Mouse (Mus musculus) heart, embryonic 12.5 days (tissue): ENCODE data around the gene Limch1. TPM values are rescaled to one million over a fixed set of nuclear protein-coding genes. Genes with fewer than 3 reads are reported as not detected.

ENCODE experiments used
- ATAC-seq: fragments of 200-750 bp; cut with Nextera tagmentation; 2 replicates; pipeline ENCODE4 v1.8.0; 2017; ENCODE audit warnings: moderate TSS enrichment, moderate library complexity; ENCODE audit not compliant: insufficient number of reproducible peaks, low FRiP score
- H3K27ac ChIP-seq: fragments of 300-500 bp; sonication (generic); 2 replicates; pipeline ENCODE4 v1.5.1; 2016; ENCODE audit warnings: mild to moderate bottlenecking, moderate library complexity; ENCODE audit not compliant: poor library complexity, severe bottlenecking
- H3K27me3 ChIP-seq: fragments of 300-500 bp; sonication (generic); replicated peaks from 2 replicates; pipeline ENCODE4 v1.6.1; 2016; ENCODE audit warnings: mild to moderate bottlenecking, moderate library complexity
- H3K36me3 ChIP-seq: fragments of 300-500 bp; sonication (generic); 2 replicates; pipeline ENCODE4 v1.6.1; 2016; ENCODE audit warnings: mild to moderate bottlenecking, moderate library complexity
- H3K4me1 ChIP-seq: fragments of 300-500 bp; sonication (generic); replicated peaks from 2 replicates; pipeline ENCODE4 v1.6.1; 2016; ENCODE audit warnings: mild to moderate bottlenecking
- H3K4me2 ChIP-seq: fragments of 300-500 bp; sonication (generic); 2 replicates; pipeline ENCODE4 v1.6.1; 2016; ENCODE audit warnings: mild to moderate bottlenecking, moderate library complexity
- H3K4me3 ChIP-seq: fragments of 300-500 bp; sonication (generic); 2 replicates; pipeline ENCODE4 v1.5.1; 2016; ENCODE audit warnings: mild to moderate bottlenecking
- H3K9ac ChIP-seq: fragments of 300-500 bp; sonication (generic); 2 replicates; pipeline ENCODE4 v1.6.1; 2016; ENCODE audit warnings: mild to moderate bottlenecking, moderate library complexity
- H3K9me3 ChIP-seq: fragments of 300-500 bp; sonication (generic); replicated peaks from 2 replicates; pipeline ENCODE4 v1.6.1; 2016; ENCODE audit warnings: mild to moderate bottlenecking, moderate library complexity
- WGBS: fragments of 180-500 bp; shearing (Covaris S2); methylation state at CpG from one replicate; pipeline ENCODE4 v1.1.7; 2016; 5-methylcytosine and 5-hydroxymethylcytosine counted together
- polyA plus RNA-seq: library from polyadenylated mRNA; unstranded; fragments of >200 nt; fragmentation: Nextera tagmentation; extraction: Ambion mirVana; gene quantifications from 2 replicates; pipeline ENCODE4 v1.2.1, GENCODE M21; 2016

Limch1 gene
- polyA plus RNA-seq, 1 experiment from 2014 or later = 25.0 TPM

DNA sequence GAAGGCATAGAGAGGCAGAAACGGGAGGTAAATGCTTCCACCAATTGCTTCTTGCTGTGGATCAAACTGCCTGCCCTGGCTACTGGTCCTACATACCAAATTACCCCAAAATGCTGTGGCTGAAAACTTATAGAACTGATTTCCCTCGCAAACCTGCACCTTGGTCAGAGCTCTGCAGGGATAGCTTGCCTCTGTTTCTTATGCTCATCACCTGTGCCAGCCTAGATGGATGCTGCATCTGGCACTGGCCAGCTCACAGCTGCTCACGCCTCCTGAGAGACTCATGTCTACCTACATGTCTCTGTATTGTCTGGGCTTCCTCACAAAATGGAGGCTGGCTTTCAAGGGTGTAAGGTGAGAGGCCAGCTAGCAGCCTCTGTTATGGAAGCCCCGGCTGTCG lies 83.9 kb downstream of the Limch1 start:
- Histone ChIP-seq H3K36me3 (no peaks in the 10 kb centered on the region), H3K4me1 (no peaks in the 10 kb centered on the region), H3K9ac (no peak overlapping the region), H3K4me2 (no peak overlapping the region), H3K4me3 (no peak overlapping the region), H3K27me3 (0 out of 2 replicates have a peak, but pooled peaks cover 3% of the 10 kb centered on the region), H3K9me3 (no peaks in the 10 kb centered on the region), H3K27ac (no peak overlapping the region)
- WGBS = 73% methylated on average over 5 of the region's 5 CpGs
- no peak for ATAC-seq

DNA sequence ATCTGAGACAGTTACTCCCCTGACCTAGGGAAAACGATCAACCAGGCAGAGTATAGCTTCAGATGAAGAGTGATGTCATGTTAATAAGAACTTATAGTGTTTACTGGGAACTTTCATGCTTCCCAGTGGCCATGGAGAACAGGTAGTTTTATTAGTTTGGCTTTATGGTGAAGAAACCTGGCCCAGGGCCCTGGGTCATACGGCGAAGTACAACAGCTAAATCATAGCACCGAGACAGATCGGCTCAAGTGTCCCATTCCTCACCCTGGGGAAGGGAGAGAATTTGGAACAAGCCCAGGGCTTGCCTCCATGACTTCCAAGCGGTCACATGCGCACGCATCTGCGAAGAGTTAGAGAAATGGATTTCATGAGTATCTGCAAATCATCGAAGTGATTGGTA lies 84.6 kb downstream of the Limch1 start:
- ATAC-seq = no peak
- H3K9ac ChIP-seq = no peak overlapping the region
- H3K27me3 ChIP-seq = 0 out of 2 replicates have a peak, but pooled peaks cover 3% of the 10 kb centered on the region
- WGBS = 95% methylated on average over 10 of the region's 10 CpGs
- H3K4me3 ChIP-seq = no peak overlapping the region
- H3K36me3 ChIP-seq = no peaks in the 10 kb centered on the region
- H3K9me3 ChIP-seq = no peaks in the 10 kb centered on the region
- H3K27ac ChIP-seq = no peak overlapping the region
- no peaks in the 10 kb centered on the region for H3K4me1 ChIP-seq
- H3K4me2 ChIP-seq = no peak overlapping the region

DNA sequence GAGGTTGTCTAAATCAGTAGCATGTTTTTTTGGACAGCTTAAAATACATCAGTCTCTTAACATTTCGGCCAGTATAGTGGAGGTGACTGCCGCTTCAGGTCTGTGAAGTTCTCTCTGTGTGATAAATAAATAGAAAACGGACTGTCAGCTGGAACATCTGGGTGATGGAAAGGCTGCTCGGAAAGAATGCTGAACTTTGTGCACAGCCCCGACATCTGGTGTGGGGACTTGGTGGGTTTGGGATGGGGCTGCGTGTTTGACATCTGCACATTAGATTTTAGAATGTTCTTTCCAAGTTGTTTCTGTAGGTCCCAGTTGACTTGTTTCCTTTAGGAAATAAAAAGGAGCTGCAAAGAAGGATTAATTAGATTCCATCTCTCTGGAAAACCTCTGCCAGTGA lies 89.1 kb downstream of the Limch1 start:
- WGBS = 51% methylated on average over 6 of the region's 6 CpGs
- no peak for ATAC-seq

DNA sequence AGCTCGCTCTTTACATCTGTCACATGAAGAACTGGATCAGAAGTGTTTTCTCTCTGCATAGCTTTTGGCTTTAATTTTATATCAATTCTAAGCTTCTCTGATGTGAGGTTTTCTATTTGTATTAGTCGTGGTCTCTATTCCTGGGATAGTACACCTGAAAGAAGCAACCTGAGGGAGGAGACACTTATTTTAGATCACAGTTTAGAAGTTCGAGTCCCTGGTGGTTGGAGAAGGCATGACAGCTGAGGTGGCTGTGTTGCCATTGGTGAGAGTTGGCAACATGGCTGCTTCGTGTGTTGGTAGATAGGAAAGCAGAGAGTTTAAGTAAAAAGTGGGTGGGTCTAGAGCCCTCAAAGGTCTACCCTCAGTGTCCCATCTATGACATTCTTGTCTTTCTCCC lies 91.3 kb downstream of the Limch1 start:
- H3K27me3 ChIP-seq = 0 out of 2 replicates have a peak, but pooled peaks cover 3% of the 10 kb centered on the region
- 85% methylated on average over 4 of the region's 4 CpGs for WGBS
- H3K4me1 ChIP-seq = no peaks in the 10 kb centered on the region
- H3K9me3 ChIP-seq = no peaks in the 10 kb centered on the region
- H3K27ac ChIP-seq = no peak overlapping the region
- no peak overlapping the region for H3K4me2 ChIP-seq
- ATAC-seq = no peak
- H3K9ac ChIP-seq = no peak overlapping the region
- no peak overlapping the region for H3K4me3 ChIP-seq
- H3K36me3 ChIP-seq = no peaks in the 10 kb centered on the region

More for the DNA sequence above, 89.1 kb downstream of the Limch1 start:
- H3K36me3 ChIP-seq = no peaks in the 10 kb centered on the region
- H3K9me3 ChIP-seq = no peaks in the 10 kb centered on the region
- no peaks in the 10 kb centered on the region for H3K4me1 ChIP-seq
- 0 out of 2 replicates have a peak, but pooled peaks cover 3% of the 10 kb centered on the region for H3K27me3 ChIP-seq
- H3K27ac ChIP-seq = no peak overlapping the region
- H3K9ac ChIP-seq = no peak overlapping the region
- H3K4me3 ChIP-seq = no peak overlapping the region
- no peak overlapping the region for H3K4me2 ChIP-seq

DNA sequence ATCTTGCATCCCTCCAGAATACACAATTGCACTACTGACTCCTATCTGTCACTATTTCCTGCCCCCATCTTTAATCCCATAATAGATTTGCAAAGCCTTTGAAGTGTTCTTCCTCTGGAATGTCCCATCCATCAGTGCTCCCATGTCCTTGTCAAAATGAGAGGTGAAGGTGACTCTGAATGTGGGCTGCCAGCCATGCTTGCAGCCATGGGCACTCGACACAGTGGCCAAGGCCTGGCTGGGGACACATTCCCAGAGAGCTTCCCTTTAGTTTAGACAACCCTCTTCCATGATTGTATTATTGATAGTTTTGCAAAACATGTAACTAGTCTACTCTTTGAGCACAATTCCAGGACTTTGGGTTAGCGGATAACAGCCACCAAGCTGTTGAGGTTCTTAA lies 96.3 kb downstream of the Limch1 start:
- Histone ChIP-seq H3K9me3 (no peaks in the 10 kb centered on the region), H3K4me1 (peaks cover 6% of the 10 kb centered on the region), H3K9ac (no peak overlapping the region), H3K4me2 (no peak overlapping the region), H3K4me3 (no peak overlapping the region), H3K36me3 (no peaks in the 10 kb centered on the region), H3K27me3 (0 out of 2 replicates have a peak, but pooled peaks cover 3% of the 10 kb centered on the region), H3K27ac (no peak overlapping the region)
- no peak for ATAC-seq
- WGBS = 71% methylated on average over 2 of the region's 2 CpGs

DNA sequence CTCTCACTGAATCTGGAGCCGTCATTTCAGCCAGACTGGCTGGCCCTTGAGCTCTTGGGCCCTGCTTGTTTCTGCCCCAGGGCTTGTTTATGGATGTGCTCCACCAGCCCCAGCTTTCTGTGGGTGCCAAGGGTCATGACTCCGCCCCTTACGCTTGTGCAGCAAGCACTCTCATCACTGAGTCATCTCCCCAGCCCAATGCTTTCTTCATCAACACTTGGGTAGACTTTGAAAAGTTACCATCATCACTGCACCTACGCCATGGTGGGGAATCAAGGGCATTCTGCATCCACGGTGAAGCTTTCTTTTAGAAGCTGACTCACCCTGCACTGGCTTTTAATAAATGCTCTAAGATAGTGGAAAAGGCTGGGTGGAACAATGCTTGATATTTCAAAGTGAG lies 97.1 kb downstream of the Limch1 start:
- H3K27me3 ChIP-seq = 0 out of 2 replicates have a peak, but pooled peaks cover 3% of the 10 kb centered on the region
- no peaks in the 10 kb centered on the region for H3K36me3 ChIP-seq
- peaks cover 6% of the 10 kb centered on the region for H3K4me1 ChIP-seq
- H3K4me2 ChIP-seq = no peak overlapping the region
- H3K4me3 ChIP-seq = no peak overlapping the region
- H3K27ac ChIP-seq = no peak overlapping the region
- no peak overlapping the region for H3K9ac ChIP-seq
- WGBS = 83% methylated on average over 5 of the region's 5 CpGs
- no peak for ATAC-seq
- H3K9me3 ChIP-seq = no peaks in the 10 kb centered on the region

DNA sequence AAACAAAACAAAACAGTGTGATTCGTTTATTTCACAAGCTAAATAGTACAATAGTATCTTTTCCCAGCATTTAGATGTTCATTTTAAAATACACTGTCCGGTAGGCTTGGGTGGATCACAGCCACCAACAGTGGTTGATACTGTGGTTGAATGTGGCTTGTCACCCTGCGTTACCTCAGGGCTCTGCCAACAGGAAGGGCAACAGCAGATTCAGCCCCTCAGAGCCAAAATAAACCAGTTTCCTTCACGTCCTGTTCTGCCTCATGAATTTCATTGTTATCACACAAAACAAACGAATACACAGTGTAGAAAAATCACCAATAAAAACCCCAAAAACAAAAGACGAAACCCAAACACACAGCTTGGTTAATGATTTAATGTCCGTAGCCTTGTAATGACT lies 102.5 kb downstream of the Limch1 start:
- Histone ChIP-seq H3K4me1 (peaks cover 21% of the 10 kb centered on the region), H3K36me3 (no peaks in the 10 kb centered on the region), H3K9ac (no peak overlapping the region), H3K27me3 (0 out of 2 replicates have a peak, but pooled peaks cover 3% of the 10 kb centered on the region), H3K9me3 (no peaks in the 10 kb centered on the region), H3K4me3 (no peak overlapping the region), H3K27ac (no peak overlapping the region), H3K4me2 (no peak overlapping the region)
- 56% methylated on average over 7 of the region's 7 CpGs for WGBS
- no peak for ATAC-seq

DNA sequence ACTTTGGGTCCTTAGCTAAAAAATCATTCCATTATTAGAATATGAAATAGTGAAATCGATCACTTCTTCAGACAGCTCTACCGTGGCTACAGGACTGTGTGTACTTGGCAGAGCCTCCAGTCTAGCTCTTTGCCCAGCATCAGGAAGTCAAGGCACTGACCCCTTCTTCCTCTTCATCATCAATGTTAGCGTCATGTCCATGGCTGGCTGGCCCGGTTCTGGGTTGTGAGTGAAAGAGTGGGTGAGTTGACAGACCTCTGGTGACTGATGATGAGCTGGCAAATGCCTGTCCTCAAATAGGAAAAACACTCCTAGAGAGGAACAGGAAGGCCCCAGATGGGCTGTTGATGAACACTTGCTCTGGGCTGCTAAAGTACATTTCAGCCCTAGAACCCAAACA lies 103.5 kb downstream of the Limch1 start:
- Histone ChIP-seq H3K27ac (no peak overlapping the region), H3K4me1 (peaks cover 17% of the 10 kb centered on the region), H3K9ac (no peak overlapping the region), H3K36me3 (no peaks in the 10 kb centered on the region), H3K4me2 (no peak overlapping the region), H3K9me3 (no peaks in the 10 kb centered on the region), H3K27me3 (0 out of 2 replicates have a peak, but pooled peaks cover 3% of the 10 kb centered on the region), H3K4me3 (no peak overlapping the region)
- WGBS = 56% methylated on average over 4 of the region's 4 CpGs
- ATAC-seq = no peak

DNA sequence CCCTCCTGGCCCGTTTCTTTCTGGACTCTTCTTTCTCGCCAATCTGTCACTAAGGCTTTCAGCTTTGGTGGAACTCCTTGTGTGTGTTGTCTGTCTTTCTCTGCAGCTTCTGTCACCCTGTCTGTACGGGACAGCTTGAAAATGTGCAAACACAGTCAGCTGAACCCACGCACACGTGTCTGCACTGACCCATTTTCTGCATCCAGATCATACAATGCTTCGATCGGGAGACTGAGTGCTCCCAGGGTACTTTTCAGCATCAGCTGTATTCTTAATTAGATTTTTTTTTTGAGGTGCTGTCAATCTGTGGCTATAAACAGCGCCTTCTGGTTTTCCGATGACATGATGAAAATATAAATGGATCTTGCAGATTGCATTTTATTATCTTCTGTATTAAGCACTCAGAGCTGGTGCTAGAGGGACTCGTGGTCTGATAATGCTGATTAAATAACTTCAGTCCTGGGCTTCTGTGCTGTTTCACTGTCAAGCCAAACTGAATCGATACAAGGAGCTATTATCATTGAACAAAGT lies 105.2 kb downstream of the Limch1 start:
- H3K4me2 ChIP-seq = no peak overlapping the region
- 54% methylated on average over 11 of the region's 11 CpGs for WGBS
- H3K36me3 ChIP-seq = no peaks in the 10 kb centered on the region
- no peak overlapping the region for H3K9ac ChIP-seq
- H3K27ac ChIP-seq = no peak overlapping the region
- H3K4me1 ChIP-seq = peaks cover 22% of the 10 kb centered on the region
- ATAC-seq = no peak
- H3K9me3 ChIP-seq = no peaks in the 10 kb centered on the region
- no peak overlapping the region for H3K4me3 ChIP-seq
- H3K27me3 ChIP-seq = no peaks in the 10 kb centered on the region

DNA sequence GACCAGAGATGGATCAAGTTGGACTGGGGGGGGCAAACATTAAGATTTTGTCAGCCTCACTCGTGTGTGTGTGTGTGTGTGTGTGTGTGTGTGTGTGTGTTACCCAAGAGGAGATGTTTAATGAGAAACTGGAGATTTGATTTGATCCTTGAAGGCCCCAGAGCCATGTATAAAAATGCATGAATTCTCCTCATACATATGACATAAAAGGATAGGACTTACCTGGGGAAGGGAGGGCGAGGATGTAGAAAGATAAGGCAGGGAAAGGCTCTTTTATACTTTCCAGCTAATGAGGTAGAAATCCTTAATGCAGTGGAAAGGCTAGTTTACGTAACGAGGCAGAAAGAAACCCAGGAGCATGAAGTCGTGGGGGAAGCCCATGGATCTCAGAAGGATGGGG lies 106.1 kb downstream of the Limch1 start:
- no peak overlapping the region for H3K4me2 ChIP-seq
- H3K9me3 ChIP-seq = no peaks in the 10 kb centered on the region
- H3K4me3 ChIP-seq = no peak overlapping the region
- H3K27ac ChIP-seq = no peak overlapping the region
- peaks cover 24% of the 10 kb centered on the region for H3K4me1 ChIP-seq
- ATAC-seq = no peak
- H3K9ac ChIP-seq = no peak overlapping the region
- H3K36me3 ChIP-seq = no peaks in the 10 kb centered on the region
- 73% methylated on average over 5 of the region's 5 CpGs for WGBS
- no peaks in the 10 kb centered on the region for H3K27me3 ChIP-seq

DNA sequence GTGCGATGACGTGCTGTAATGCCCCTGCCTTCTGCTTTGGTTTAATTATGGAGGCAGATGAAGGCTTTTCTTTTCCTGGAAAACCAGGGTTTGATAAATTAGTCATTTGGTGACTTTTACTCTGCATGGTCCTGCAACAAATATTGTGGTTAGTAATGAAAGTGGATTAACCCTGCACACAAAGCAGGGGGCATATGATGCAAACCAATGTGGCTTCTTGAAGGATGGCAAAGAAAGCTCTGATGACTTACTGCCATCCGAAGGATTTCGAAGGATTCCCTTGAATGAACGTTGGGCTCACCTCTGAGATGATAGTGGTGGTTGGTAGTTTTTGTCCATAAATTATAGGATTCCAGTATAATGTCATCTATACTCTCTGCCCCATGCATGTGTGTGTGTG lies 108.6 kb downstream of the Limch1 start:
- Histone ChIP-seq H3K4me1 (peaks cover 28% of the 10 kb centered on the region), H3K9me3 (no peaks in the 10 kb centered on the region), H3K36me3 (no peaks in the 10 kb centered on the region), H3K4me3 (no peak overlapping the region), H3K4me2 (no peak overlapping the region), H3K27ac (no peak overlapping the region), H3K27me3 (no peaks in the 10 kb centered on the region), H3K9ac (no peak overlapping the region)
- no peak for ATAC-seq
- 89% methylated on average over 5 of the region's 5 CpGs for WGBS
